Mouse (Mus musculus): ENCODE measurements at regions not wholly inside any gene's neighbourhood (a gene's known extent, or its start where the extent isn't known, plus 50 kb on each side); places are given as distances from the start of the nearest gene placed in this dataset.

GRCm38 (mm10) chr1:177561716-177562588, 119.8 kb downstream of the Zbtb18 start:
- peak overlapping the region; percentile 9 for H3K4me2 ChIP-seq (replicated peaks; ENCODE audit: low read depth, low read length)
- no peaks in the 10 kb centered on the region for H3K9me3 ChIP-seq (ENCODE audit: control insufficient read depth, low read length)
- peaks cover 11% of the 10 kb centered on the region; the same call in 1 of the 2 replicates for H3K4me1 ChIP-seq (replicated peaks; ENCODE audit: control insufficient read depth, insufficient read depth, low read length)
- peaks cover 2% of the 10 kb centered on the region; the same call in 1 of the 2 replicates for H3K27me3 ChIP-seq (ENCODE audit: control insufficient read depth, insufficient read depth, low read length)
- H3K27ac ChIP-seq (ENCODE audit: low read depth, low read length) = no peak overlapping the region; the same call in 1 of the 2 replicates
- WGBS = 25% methylated on average over 17 of the region's 17 CpGs
- DNase-seq (ENCODE audit: low spot score) (peak; percentile 67), ATAC-seq (ENCODE audit: low FRiP score) (peak; percentile 86)
- H3K36me3 ChIP-seq (ENCODE audit: control insufficient read depth, insufficient read depth, low read length) = no peaks in the 10 kb centered on the region
- no peak overlapping the region for H3K9ac ChIP-seq (ENCODE audit: low read depth, low read length)
- no peak overlapping the region for H3K4me3 ChIP-seq (ENCODE audit: low read depth, low read length)

- no peaks in the 10 kb centered on the region for H3K9me3 ChIP-seq (ENCODE audit: control insufficient read depth, low read length)
- WGBS = 34% methylated on average over 5 of the region's 5 CpGs
- H3K27me3 ChIP-seq (ENCODE audit: control insufficient read depth, insufficient read depth, low read length) = peaks cover 2% of the 10 kb centered on the region; the same call in 1 of the 2 replicates
- no peak overlapping the region for H3K9ac ChIP-seq (ENCODE audit: low read depth, low read length)
- no peak overlapping the region for H3K4me3 ChIP-seq (ENCODE audit: low read depth, low read length)
- ATAC-seq (ENCODE audit: low FRiP score) (no peak; the same call in 1 of the 2 replicates), DNase-seq (ENCODE audit: low spot score) (no peak)
- H3K36me3 ChIP-seq (ENCODE audit: control insufficient read depth, insufficient read depth, low read length) = no peaks in the 10 kb centered on the region
- peaks cover 11% of the 10 kb centered on the region; the same call in 1 of the 2 replicates for H3K4me1 ChIP-seq (replicated peaks; ENCODE audit: control insufficient read depth, insufficient read depth, low read length)
- H3K27ac ChIP-seq (ENCODE audit: low read depth, low read length) = no peak overlapping the region; the same call in 1 of the 2 replicates
- peak overlapping the region; percentile 9; the same call in 1 of the 2 replicates for H3K4me2 ChIP-seq (replicated peaks; ENCODE audit: low read depth, low read length)
Observed at GRCm38 (mm10) chr1:177562589-177562912, 120.4 kb downstream of the Zbtb18 start.

GRCm38 (mm10) chr1:177565678-177566077, 123.5 kb downstream of the Zbtb18 start:
- H3K4me3 ChIP-seq (ENCODE audit: low read depth, low read length) = no peak overlapping the region

GRCm38 (mm10) chr1:177568056-177568816, 126.1 kb downstream of the Zbtb18 start:
- no peak overlapping the region for H3K4me3 ChIP-seq (ENCODE audit: low read depth, low read length)
- H3K27ac ChIP-seq (ENCODE audit: low read depth, low read length) = no peak overlapping the region
- H3K27me3 ChIP-seq (ENCODE audit: control insufficient read depth, insufficient read depth, low read length) = peaks cover 2% of the 10 kb centered on the region; the same call in 1 of the 2 replicates
- no peak for ATAC-seq (ENCODE audit: low FRiP score)
- no peaks in the 10 kb centered on the region for H3K4me1 ChIP-seq (replicated peaks; ENCODE audit: control insufficient read depth, insufficient read depth, low read length)
- no peak for DNase-seq (ENCODE audit: low spot score)
- H3K9me3 ChIP-seq (ENCODE audit: control insufficient read depth, low read length) = no peaks in the 10 kb centered on the region
- WGBS = 89% methylated on average over 9 of the region's 9 CpGs
- no peak overlapping the region for H3K4me2 ChIP-seq (replicated peaks; ENCODE audit: low read depth, low read length)
- no peaks in the 10 kb centered on the region for H3K36me3 ChIP-seq (ENCODE audit: control insufficient read depth, insufficient read depth, low read length)
- H3K9ac ChIP-seq (ENCODE audit: low read depth, low read length) = no peak overlapping the region

More at GRCm38 (mm10) chr1:177565678-177566077, 123.5 kb downstream of the Zbtb18 start:
- ATAC-seq (ENCODE audit: low FRiP score) (no peak), DNase-seq (ENCODE audit: low spot score) (no peak)
- no peak overlapping the region for H3K9ac ChIP-seq (ENCODE audit: low read depth, low read length)
- H3K27me3 ChIP-seq (ENCODE audit: control insufficient read depth, insufficient read depth, low read length) = peaks cover 2% of the 10 kb centered on the region; the same call in 1 of the 2 replicates
- no peak overlapping the region for H3K27ac ChIP-seq (ENCODE audit: low read depth, low read length)
- peaks cover 8% of the 10 kb centered on the region; the same call in 1 of the 2 replicates for H3K4me1 ChIP-seq (replicated peaks; ENCODE audit: control insufficient read depth, insufficient read depth, low read length)
- no peak overlapping the region for H3K4me2 ChIP-seq (replicated peaks; ENCODE audit: low read depth, low read length)
- no peaks in the 10 kb centered on the region for H3K36me3 ChIP-seq (ENCODE audit: control insufficient read depth, insufficient read depth, low read length)
- H3K9me3 ChIP-seq (ENCODE audit: control insufficient read depth, low read length) = no peaks in the 10 kb centered on the region
- WGBS = 77% methylated on average over 3 of the region's 3 CpGs

GRCm38 (mm10) chr1:177569572-177569971, 127.4 kb downstream of the Zbtb18 start:
- WGBS = 90% methylated on average over 6 of the region's 6 CpGs
- Histone ChIP-seq H3K4me1 (replicated peaks; ENCODE audit: control insufficient read depth, insufficient read depth, low read length) (no peaks in the 10 kb centered on the region), H3K4me2 (replicated peaks; ENCODE audit: low read depth, low read length) (no peak overlapping the region), H3K27ac (ENCODE audit: low read depth, low read length) (no peak overlapping the region), H3K9ac (ENCODE audit: low read depth, low read length) (no peak overlapping the region), H3K4me3 (ENCODE audit: low read depth, low read length) (no peak overlapping the region), H3K36me3 (ENCODE audit: control insufficient read depth, insufficient read depth, low read length) (no peaks in the 10 kb centered on the region), H3K27me3 (ENCODE audit: control insufficient read depth, insufficient read depth, low read length) (no peaks in the 10 kb centered on the region; the same call in 1 of the 2 replicates), H3K9me3 (ENCODE audit: control insufficient read depth, low read length) (no peaks in the 10 kb centered on the region)
- no peak for ATAC-seq (ENCODE audit: low FRiP score)
- DNase-seq (ENCODE audit: low spot score) = no peak

GRCm38 (mm10) chr1:177573017-177573725, 131.0 kb downstream of the Zbtb18 start:
- no peaks in the 10 kb centered on the region for H3K36me3 ChIP-seq (ENCODE audit: control insufficient read depth, insufficient read depth, low read length)
- no peak overlapping the region for H3K9ac ChIP-seq (ENCODE audit: low read depth, low read length)
- no peaks in the 10 kb centered on the region for H3K4me1 ChIP-seq (replicated peaks; ENCODE audit: control insufficient read depth, insufficient read depth, low read length)
- H3K9me3 ChIP-seq (ENCODE audit: control insufficient read depth, low read length) = no peaks in the 10 kb centered on the region
- no peak overlapping the region for H3K27ac ChIP-seq (ENCODE audit: low read depth, low read length)
- ATAC-seq (ENCODE audit: low FRiP score) (no peak), DNase-seq (ENCODE audit: low spot score) (no peak)
- WGBS = 85% methylated on average over 17 of the region's 17 CpGs
- no peak overlapping the region for H3K4me2 ChIP-seq (replicated peaks; ENCODE audit: low read depth, low read length)
- H3K4me3 ChIP-seq (ENCODE audit: low read depth, low read length) = no peak overlapping the region
- no peaks in the 10 kb centered on the region for H3K27me3 ChIP-seq (ENCODE audit: control insufficient read depth, insufficient read depth, low read length)

- 93% methylated on average over 4 of the region's 4 CpGs for WGBS
- H3K36me3 ChIP-seq (ENCODE audit: control insufficient read depth, insufficient read depth, low read length) = no peaks in the 10 kb centered on the region
- H3K4me2 ChIP-seq (replicated peaks; ENCODE audit: low read depth, low read length) = no peak overlapping the region
- no peaks in the 10 kb centered on the region for H3K27me3 ChIP-seq (ENCODE audit: control insufficient read depth, insufficient read depth, low read length)
- no peaks in the 10 kb centered on the region for H3K4me1 ChIP-seq (replicated peaks; ENCODE audit: control insufficient read depth, insufficient read depth, low read length)
- no peak overlapping the region for H3K27ac ChIP-seq (ENCODE audit: low read depth, low read length)
- no peaks in the 10 kb centered on the region for H3K9me3 ChIP-seq (ENCODE audit: control insufficient read depth, low read length)
- ATAC-seq (ENCODE audit: low FRiP score) (no peak), DNase-seq (ENCODE audit: low spot score) (no peak)
- H3K4me3 ChIP-seq (ENCODE audit: low read depth, low read length) = no peak overlapping the region
- no peak overlapping the region for H3K9ac ChIP-seq (ENCODE audit: low read depth, low read length)
Observed at GRCm38 (mm10) chr1:177573781-177574180, 131.6 kb downstream of the Zbtb18 start.

- DNase-seq (ENCODE audit: low spot score) (no peak), ATAC-seq (ENCODE audit: low FRiP score) (no peak)
- 85% methylated on average over 7 of the region's 7 CpGs for WGBS
- Histone ChIP-seq H3K36me3 (ENCODE audit: control insufficient read depth, insufficient read depth, low read length) (no peaks in the 10 kb centered on the region), H3K9me3 (ENCODE audit: control insufficient read depth, low read length) (no peaks in the 10 kb centered on the region), H3K4me2 (replicated peaks; ENCODE audit: low read depth, low read length) (no peak overlapping the region), H3K9ac (ENCODE audit: low read depth, low read length) (no peak overlapping the region), H3K27me3 (ENCODE audit: control insufficient read depth, insufficient read depth, low read length) (no peaks in the 10 kb centered on the region), H3K27ac (ENCODE audit: low read depth, low read length) (no peak overlapping the region), H3K4me3 (ENCODE audit: low read depth, low read length) (no peak overlapping the region), H3K4me1 (replicated peaks; ENCODE audit: control insufficient read depth, insufficient read depth, low read length) (no peaks in the 10 kb centered on the region)
Observed at GRCm38 (mm10) chr1:177574312-177574711, 132.2 kb downstream of the Zbtb18 start.
